Mouse (Mus musculus): ENCODE data around the gene Zfhx3.

GRCm38 (mm10) chr8:108378036-108378435, 435.6 kb downstream of the Zfhx3 start:
- TF ChIP-seq POLR2A (IDR thresholded peaks at IDR 0.05; ENCODE audit: low read depth, low read length) (no peak), CTCF (conservative IDR thresholded peaks at IDR 0.05; ENCODE audit: insufficient read depth, insufficient read length, low read depth, low read length) (no peak)

All from kidney, adult 2 months (tissue).